Mouse (Mus musculus): ENCODE data around the gene Dip2b. TPM values are rescaled to one million over a fixed set of nuclear protein-coding genes. Genes with fewer than 3 reads are reported as not detected.

The Dip2b gene
- total RNA-seq, 1 experiment from 2014 or later: 43.8 TPM

DNA sequence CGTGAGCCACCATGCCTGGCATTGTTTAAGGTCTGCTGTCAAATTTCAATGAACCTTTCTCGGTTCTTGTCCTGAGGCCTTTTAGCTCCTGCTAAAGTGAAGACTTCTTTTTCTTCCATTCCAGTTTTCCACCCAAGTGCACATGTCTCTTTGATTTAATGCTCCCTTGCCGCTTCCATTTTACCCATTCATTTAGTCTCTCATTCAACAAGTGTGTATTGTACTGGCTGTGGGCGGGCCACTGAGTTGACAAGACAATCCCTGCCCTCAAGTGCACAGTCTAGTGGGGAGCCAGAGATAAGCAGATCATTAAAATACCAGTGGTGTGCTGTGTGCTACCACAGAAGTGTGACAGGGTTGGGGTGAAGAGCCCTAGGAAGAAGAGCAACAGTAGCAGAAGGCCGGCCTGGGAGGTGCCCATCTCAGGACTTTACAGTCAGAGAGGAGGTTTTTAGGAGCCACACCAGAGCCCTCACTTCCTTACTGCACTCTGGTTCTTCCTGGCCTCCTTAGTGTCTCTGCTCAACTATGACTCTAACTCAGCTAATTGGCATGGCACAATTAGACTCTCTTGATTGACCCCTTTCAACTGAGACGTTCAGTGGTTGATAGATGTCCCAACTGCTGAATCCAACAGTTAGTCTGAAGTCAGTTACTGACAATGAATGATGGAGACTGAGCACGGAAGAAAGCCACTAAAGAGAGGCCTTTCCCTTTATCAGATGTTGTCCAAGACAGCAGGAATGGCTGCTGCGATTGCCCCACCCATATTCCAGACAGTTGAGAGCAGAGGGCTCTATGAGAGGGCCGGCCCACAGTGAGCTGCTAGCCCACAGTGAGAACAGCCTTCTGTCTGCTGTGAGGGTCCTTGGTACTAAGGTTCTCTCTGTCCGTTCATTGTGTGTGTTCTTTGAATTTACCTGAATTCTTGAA is 75.1 kb downstream of the Dip2b start:
- ATAC-seq (ENCODE audit: extremely low read depth, insufficient number of reproducible peaks, low FRiP score, poor library complexity, severe bottlenecking): no peak

DNA sequence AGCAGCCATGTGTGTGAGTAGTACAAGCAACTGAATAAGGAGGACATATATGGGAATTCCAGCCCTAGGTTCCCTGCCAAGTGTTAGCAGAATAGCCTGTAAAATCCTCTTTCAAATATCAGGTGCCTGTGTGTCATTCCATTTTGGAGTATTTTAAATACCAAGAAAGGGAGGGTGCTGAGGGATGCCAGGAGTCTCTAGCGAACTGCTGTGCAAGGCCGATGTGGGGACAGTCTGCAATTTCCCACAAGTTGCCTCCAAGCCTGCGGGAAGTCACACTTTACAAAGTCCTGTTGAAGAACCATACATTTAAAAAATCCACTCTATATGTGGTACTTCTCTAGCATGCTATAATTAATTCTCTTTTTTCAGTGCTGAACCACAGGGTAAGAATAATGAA is 77.0 kb downstream of the Dip2b start:
- ATAC-seq (ENCODE audit: extremely low read depth, insufficient number of reproducible peaks, low FRiP score, poor library complexity, severe bottlenecking): no peak

DNA sequence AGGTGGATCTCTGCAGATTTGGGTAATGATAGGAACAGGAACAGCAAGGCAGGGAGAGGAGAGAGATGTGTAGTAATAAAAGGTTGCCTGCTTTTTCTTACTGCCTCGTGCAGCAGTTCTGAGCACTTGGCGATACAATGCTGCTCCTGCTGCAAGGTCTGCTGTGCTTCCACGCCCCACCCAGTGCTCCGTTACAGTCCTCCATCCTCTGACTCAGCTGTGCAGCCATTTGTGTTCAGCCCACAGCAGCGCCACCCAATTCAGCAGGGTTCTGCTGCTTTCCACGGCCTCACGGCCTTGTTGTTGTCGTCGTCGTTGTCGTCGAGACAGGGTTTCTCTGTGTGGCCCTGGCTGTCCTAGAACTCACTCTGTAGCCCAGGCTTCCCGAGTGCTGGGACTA is 77.9 kb downstream of the Dip2b start:
- no peak for ATAC-seq (ENCODE audit: extremely low read depth, insufficient number of reproducible peaks, low FRiP score, poor library complexity, severe bottlenecking)

DNA sequence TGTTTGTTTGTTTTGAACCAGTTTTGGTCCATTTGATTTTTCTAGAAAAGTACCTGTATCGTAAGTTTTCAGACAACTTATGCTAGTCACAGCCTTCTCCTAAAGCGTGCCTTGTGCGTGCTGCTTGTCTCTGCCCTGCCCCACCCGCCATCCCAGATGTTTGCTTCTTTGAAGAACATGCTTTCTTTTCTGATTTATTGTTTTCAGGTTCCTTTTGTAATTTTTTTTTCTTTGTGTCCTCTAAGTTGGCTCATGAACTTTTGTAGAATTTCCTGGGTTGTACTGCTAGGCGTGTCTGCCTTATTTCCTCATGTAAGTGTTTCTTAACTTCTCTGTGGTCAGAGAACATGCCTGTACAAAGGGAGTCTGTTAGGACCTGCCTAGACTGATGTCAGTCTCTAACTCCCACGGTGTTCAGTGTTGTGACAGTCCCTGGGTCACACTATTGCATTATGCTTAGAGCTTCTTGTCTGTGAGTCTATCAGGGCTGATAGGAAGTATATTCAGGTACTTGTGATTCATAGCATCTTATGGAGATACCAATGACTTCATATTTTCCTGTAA is 80.8 kb downstream of the Dip2b start:
- ATAC-seq (ENCODE audit: extremely low read depth, insufficient number of reproducible peaks, low FRiP score, poor library complexity, severe bottlenecking): peak; percentile 82

DNA sequence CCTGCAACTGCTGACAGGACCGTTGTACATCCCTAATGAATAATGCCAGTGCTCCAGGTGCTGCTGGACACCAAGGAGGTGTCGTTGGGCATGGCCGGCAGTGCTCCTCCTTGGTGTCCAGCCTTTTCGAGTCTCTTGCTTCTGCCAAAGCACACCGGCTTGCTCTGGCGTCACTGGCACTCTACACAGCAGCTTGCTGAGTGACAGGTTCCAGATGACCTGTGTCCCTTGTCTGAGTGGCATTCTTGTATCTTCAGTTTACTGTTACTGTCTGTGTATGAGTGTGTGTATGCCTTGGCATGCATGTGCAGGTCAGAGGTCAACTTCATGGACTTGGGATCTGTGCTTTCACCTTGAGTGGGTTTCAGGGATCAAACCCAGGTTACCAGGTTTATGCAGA is 83.0 kb downstream of the Dip2b start:
- ATAC-seq (ENCODE audit: extremely low read depth, insufficient number of reproducible peaks, low FRiP score, poor library complexity, severe bottlenecking): no peak

DNA sequence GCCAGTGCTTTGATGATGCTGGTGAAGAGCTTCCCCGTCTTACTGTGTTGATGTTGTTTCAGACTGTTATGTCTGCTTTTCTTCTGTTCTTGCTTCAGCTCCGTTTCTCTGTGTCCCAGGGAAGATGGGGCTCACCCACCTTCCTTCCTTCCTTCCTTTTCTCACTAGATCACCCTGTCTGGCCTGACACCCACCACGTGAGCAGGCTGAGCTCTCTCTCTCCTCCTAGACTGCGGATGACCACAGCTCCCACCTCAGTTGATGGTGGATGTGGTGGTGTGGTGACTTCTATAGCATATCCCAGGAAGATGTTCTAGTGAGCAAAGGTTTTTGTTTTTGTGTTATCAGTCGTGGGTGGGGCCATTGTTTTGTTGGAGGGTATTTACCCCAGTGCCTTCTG is 85.4 kb downstream of the Dip2b start:
- ATAC-seq (ENCODE audit: extremely low read depth, insufficient number of reproducible peaks, low FRiP score, poor library complexity, severe bottlenecking): no peak

DNA sequence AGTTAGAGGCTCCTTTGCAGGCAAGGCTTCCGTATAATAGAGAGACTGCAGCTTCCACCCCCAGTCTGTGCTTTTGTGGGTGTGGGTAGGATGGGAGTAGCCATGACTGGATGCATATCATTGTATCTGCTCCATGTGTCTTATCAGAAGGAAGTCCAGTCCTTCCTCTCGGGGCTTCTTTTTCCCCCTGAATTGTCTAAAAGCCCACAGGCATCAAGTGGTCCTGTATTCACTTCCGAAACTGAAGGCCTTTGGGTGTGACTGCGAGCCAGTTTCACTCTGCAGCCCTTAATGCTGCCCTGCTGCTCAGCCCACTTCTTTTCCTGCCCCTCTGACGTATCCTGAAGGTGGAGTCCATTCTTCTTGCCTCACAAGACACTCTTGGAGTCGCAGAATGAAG is 86.8 kb downstream of the Dip2b start:
- no peak for ATAC-seq (ENCODE audit: extremely low read depth, insufficient number of reproducible peaks, low FRiP score, poor library complexity, severe bottlenecking)

DNA sequence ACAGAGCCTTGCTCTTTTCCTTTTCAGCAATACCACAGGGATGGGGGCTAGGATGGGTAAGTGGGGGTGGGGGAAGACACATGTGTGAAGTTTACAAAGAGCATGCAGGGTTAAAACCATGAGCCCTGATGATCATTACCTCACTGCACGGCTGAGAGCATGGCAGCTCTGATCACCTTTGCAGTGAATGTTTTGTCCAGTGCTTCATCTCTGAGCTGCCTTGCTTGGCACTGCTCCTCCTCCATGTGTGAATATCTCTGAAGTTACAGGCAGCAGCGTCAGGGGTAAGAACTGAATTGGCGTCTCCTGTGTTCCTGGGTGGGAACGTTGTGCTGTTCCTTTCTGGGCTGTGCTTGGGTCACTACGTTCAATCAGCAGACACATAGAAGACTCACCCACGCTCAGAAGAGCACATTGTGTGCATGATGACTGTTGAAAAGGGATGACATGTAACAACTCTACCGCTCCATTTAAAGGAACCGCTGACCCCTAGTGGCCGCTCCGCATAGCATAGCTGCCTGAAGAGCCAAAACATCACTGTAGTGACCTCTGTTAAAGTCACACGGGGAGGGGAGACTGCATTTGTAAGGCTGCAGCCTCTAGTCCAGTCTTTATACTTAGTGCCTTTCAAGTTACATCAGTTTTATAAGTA is 88.1 kb downstream of the Dip2b start:
- peak; percentile 92 for ATAC-seq (ENCODE audit: extremely low read depth, insufficient number of reproducible peaks, low FRiP score, poor library complexity, severe bottlenecking)

DNA sequence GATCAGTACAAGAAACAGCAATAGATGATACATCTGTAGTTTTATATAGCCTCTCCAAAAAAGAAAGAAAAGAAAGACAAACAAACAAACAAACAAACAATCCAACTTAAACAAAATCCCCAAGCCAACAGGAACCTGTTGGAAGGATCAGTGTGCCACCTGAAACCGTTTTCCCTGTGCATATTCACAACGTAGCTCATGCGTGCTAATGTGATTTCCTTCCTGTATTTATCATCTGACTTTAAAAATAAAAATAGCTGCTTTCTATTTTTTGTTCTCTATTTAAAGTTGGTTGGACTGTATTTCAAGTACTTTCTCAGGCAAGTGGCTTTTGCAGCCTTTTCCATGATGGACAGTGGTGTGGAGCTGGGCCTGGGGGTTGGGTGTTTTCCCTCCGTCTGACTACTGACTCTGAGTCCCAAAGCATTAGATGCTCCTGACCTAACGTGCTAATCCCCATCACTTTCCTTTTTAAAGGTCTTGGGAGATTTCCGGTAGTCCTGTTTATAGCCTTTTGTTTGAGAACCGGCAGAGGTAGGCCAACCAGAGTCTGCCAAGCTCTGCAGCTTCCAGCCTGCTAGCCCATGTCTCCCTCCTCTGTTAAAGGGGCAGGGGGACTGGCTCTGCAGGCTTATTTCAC is 90.8 kb downstream of the Dip2b start:
- ATAC-seq (ENCODE audit: extremely low read depth, insufficient number of reproducible peaks, low FRiP score, poor library complexity, severe bottlenecking): no peak

DNA sequence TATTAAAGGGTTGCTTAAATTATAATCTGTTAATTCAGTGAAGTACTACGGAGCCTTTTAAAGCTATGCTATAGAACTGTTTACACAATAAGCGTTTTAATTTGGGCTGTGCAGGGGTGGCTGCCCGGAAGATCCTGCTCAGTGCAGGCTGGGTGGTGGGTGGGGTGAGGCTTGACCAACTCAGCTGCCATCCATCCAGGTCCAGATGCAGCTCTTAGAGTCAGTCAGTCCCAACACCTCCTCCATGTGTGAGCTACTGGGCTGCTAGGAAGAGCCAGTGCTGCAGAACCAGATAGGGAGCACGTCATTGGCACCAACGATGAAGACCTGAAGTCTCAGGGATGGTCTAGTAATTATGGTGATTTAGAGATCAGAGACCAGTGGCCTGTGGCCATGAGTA is 101.2 kb downstream of the Dip2b start:
- ATAC-seq (ENCODE audit: extremely low read depth, insufficient number of reproducible peaks, low FRiP score, poor library complexity, severe bottlenecking): no peak

DNA sequence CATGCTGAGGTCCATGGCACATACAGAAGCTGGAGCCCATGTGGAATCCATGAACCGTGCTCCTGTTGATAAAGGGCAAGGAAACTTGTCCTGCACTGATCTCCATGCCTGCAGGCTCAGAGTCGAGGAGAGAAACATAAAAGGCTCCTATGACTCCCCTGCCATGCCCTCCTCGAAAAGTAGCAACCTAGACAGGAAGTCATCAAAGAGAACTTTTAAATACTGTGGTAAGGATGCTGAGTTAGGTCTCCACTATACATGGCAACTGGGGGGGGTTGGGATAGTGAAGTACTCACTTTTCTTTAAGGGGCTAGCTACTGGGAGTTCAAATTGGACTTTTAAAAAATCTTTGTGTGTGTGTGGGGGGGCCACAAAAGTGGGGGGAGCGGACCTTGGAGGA is 102.0 kb downstream of the Dip2b start:
- no peak for ATAC-seq (ENCODE audit: extremely low read depth, insufficient number of reproducible peaks, low FRiP score, poor library complexity, severe bottlenecking)

DNA sequence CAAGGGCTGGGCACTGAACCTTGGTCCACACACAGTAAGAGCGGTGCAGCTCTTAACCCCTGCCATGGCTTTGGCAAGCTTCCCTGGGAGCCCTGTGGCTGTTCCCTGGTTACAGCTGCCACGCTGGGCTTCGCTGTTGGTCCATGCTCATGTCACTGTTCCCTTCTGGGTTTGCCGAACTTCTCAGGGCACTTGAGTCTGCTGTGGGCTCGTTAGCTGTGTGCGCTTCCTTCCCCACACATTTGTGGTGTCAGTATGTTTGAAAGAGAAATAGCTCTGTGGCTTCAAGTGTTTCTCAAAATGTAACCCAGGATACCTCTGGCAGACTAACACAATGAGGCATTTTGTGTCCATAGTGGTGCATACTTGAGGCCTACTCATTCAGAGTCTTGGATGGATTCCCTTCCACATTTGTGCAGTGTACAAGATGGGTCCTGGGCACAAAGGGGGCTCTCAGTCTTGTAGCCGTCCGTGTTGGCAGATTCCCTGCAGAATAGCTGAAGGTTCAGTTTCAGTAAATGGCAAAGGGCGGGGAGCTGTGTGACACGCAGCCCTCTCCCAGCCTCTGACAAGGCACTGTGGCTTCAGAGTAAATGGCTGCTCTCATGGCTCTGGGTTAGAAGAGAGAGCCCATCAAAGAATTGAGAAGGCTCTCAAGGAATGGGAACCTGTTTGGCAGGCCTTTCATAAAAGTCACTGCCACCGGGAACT is 104.8 kb downstream of the Dip2b start:
- ATAC-seq (ENCODE audit: extremely low read depth, insufficient number of reproducible peaks, low FRiP score, poor library complexity, severe bottlenecking): no peak

DNA sequence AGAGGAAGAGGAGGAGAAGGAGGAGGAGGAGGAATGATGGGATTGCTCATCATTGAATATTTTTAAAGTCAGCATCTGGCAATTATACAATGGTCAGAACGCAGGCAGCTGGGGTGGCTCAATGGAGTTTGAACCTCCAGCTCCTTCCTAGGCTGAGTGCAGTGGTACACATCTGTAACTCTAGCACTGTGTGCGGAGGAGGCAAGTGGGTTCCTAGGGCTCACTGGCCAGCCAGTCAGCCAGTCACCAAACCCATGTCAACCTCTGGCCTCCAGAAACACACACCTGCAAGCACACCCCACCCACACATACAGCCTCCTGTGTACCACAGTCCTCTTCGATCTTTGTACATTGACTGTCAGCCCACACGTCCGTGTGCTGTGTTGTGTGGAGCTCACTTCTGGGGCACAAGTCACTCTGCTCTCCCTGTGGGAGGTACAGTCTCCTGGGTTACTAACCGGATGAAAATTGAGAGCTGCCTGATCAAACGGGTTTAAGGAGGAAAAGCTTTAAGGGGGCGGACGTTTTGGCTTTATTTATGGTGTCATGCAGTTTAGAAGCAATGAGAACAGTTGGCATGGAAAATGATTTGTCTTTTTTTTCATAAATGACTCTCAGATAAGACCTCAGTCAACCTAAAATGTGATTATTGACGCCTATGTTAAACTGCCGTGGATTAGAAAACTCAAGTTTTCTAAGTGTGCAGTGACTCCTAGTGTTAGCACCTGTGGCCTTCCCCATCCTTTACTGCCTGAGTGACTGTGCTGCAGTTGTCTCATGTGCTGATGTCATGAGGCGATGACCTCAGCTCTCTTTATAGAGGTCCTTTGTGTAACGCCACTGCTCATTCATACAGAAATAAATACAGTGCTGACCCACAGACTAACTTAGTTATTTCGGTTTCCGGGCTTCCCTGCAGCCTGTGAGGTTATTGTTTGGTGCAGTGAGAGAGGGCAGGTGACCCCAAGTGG is 106.7 kb downstream of the Dip2b start:
- ATAC-seq (ENCODE audit: extremely low read depth, insufficient number of reproducible peaks, low FRiP score, poor library complexity, severe bottlenecking): no peak

DNA sequence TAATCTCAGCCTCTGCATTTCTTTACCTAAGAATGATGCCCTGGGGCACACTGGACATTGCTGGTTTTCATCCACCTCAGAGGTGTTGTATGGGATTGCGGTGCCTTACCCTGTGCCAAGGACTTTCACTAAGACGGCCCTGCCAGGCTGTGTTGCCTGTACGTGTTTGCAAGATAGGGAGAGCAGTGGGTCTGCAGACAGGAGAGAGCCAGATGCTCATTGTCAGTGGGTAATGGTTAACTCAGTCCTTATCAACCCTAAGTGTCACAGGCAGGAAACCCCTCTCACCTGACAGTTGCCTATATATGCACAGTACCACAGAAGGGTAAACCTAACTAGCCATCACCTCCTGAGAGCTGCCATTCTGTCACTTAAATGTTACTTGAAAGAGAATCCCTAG is 107.5 kb downstream of the Dip2b start:
- ATAC-seq (ENCODE audit: extremely low read depth, insufficient number of reproducible peaks, low FRiP score, poor library complexity, severe bottlenecking): no peak

DNA sequence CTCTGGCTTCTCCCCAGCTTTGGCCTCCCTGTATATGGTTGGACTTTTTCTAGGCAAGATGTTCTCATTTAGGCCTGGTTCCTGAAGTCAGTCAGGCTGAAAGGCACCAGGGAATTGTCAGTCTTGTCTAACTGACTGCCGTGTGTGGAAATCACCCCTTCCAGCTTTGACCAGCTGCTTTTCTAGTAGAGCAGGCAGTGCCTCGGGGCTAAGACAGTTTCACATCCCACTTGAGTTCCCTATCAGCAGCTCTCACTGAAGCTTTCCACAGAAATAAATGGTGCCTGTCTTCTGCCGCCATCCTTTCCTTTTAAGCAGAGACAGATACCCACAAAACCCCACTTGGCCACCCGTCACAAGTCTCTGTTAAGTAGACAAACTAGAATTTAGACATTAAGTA is 112.1 kb downstream of the Dip2b start:
- ATAC-seq (ENCODE audit: extremely low read depth, insufficient number of reproducible peaks, low FRiP score, poor library complexity, severe bottlenecking): no peak

DNA sequence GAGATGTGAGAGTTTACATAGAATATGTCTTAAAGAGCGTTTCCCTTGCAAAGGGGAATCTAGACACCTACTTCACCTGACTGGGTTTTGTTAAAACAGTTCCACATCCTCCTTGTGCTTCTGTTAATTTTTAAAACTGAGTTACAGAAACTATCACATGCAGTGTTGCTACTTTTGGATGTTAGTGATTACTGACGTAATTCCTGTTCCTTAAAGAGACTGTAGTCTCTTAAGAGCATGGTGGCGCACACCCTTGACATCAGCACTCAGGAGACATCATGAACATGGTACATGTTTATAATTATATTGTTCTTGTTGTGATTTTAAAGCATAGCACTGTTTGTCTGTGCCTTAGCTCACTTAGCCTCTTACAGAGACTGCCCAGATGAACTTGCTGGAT is 113.9 kb downstream of the Dip2b start:
- ATAC-seq (ENCODE audit: extremely low read depth, insufficient number of reproducible peaks, low FRiP score, poor library complexity, severe bottlenecking): peak; percentile 55; the same call in 1 of the 2 replicates

DNA sequence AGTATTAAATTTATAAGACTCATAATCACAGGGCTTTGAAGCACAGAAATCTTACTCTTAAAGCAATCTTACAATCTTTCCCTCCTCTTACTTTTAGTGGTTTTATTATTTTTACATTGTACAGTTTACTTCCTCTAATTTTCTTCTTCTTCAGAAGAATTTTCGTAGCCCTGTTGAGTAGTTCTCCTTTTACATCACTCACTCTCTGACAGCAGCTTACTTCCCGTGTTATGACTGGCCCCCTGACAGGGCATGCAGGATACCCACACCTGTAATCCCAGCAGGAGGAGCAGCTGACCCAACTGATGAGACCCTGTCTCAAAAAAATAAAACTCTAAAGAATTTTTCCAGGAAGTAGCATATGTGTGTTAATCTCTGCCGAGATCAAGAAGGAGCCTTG is 114.6 kb downstream of the Dip2b start:
- ATAC-seq (ENCODE audit: extremely low read depth, insufficient number of reproducible peaks, low FRiP score, poor library complexity, severe bottlenecking): peak; percentile 49

DNA sequence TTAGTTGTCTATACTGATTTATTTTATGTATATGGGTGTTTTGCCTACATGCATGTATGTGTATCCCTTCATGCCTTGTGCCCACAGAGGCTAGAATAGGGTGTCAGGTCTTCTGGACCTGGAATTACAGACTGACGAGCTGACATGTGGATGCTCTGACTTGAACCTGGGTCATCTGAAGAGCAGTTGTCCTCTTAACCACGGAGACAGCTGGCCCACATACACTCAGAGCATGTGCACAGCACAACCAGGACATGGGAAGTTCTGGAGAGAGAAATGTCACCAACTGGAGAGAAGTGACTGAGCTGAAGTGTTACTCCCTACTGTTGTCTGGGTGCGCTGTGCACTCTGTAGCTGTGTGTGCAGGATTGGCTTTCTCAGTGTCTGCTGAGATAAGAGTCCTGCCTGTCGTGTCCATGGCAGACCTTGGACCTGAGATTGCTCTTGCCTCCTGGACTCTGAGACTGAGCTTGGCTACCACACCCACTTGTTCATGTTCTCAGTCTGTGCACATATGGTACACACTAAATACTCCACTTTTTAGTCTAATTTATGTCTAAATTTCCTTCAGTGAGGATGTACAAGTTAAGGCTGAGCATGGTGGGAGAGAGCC is 117.7 kb downstream of the Dip2b start:
- ATAC-seq (ENCODE audit: extremely low read depth, insufficient number of reproducible peaks, low FRiP score, poor library complexity, severe bottlenecking): no peak
